Mouse (Mus musculus) forebrain, embryonic 15.5 days (tissue): ENCODE measurements around the gene Apba2. TPM values are rescaled to one million over a fixed set of nuclear protein-coding genes. Genes with fewer than 3 reads are reported as not detected.

ENCODE experiments used
- ATAC-seq: fragments of 200-750 bp; cut with Nextera tagmentation; replicated peaks from 2 replicates; pipeline ENCODE4 v1.8.0; 2017; ENCODE audit warnings: mild to moderate bottlenecking, moderate TSS enrichment, moderate library complexity
- H3K27ac ChIP-seq: fragments of 300-500 bp; sonication (generic); replicated peaks from 2 replicates; pipeline ENCODE4 v1.5.1; 2015; ENCODE audit warnings: mild to moderate bottlenecking, inconsistent platforms
- H3K27me3 ChIP-seq: fragments of 300-500 bp; sonication (generic); 2 replicates; pipeline ENCODE4 v1.6.1; 2015; ENCODE audit warnings: inconsistent platforms
- H3K36me3 ChIP-seq: fragments of 300-500 bp; sonication (generic); 2 replicates; pipeline ENCODE4 v1.6.1; 2015; ENCODE audit warnings: mild to moderate bottlenecking, inconsistent platforms
- H3K4me1 ChIP-seq: fragments of 300-500 bp; sonication (generic); 2 replicates; pipeline ENCODE4 v1.6.1; 2015; ENCODE audit warnings: inconsistent platforms
- H3K4me2 ChIP-seq: fragments of 300-500 bp; sonication (generic); replicated peaks from 2 replicates; pipeline ENCODE4 v1.6.1; 2015; ENCODE audit warnings: mild to moderate bottlenecking, inconsistent platforms
- H3K4me3 ChIP-seq: fragments of 300-500 bp; sonication (generic); 2 replicates; pipeline ENCODE4 v1.5.1; 2015; ENCODE audit warnings: mild to moderate bottlenecking, inconsistent platforms
- H3K9ac ChIP-seq: fragments of 300-500 bp; sonication (generic); replicated peaks from 2 replicates; pipeline ENCODE4 v1.6.1; 2015; ENCODE audit warnings: mild to moderate bottlenecking, inconsistent platforms
- H3K9me3 ChIP-seq: fragments of 300-500 bp; sonication (generic); 2 replicates; pipeline ENCODE4 v1.6.1; 2016; ENCODE audit warnings: inconsistent platforms
- WGBS: fragments of 180-500 bp; shearing (Covaris S2); methylation state at CpG from one replicate; pipeline ENCODE4 v1.1.7; 2015; ENCODE audit warnings: mixed read lengths; 5-methylcytosine and 5-hydroxymethylcytosine counted together
- polyA plus RNA-seq: library from polyadenylated mRNA; unstranded; fragments of >200 nt; fragmentation: Nextera tagmentation; extraction: Ambion mirVana; gene quantifications from 2 replicates; pipeline ENCODE4 v1.2.1, GENCODE M21; 2015

The Apba2 gene
- polyA plus RNA-seq, 1 experiment from 2014 or later, result 159 TPM

GRCm38 (mm10) chr7:64754161-64754560 lies 252.7 kb downstream of the Apba2 start:
- Histone ChIP-seq H3K4me1 (no peaks in the 10 kb centered on the region), H3K4me3 (no peak overlapping the region), H3K27ac (no peak overlapping the region), H3K9ac (no peak overlapping the region), H3K36me3 (peaks cover 8% of the 10 kb centered on the region; the same call in 1 of the 2 replicates), H3K4me2 (no peak overlapping the region), H3K27me3 (no peaks in the 10 kb centered on the region), H3K9me3 (no peaks in the 10 kb centered on the region)
- no peak for ATAC-seq
- WGBS, result 86% methylated on average over 7 of the region's 7 CpGs

GRCm38 (mm10) chr7:64755141-64755540 lies 253.6 kb downstream of the Apba2 start:
- no peak overlapping the region for H3K27ac ChIP-seq
- 90% methylated on average over 7 of the region's 7 CpGs for WGBS
- no peak for ATAC-seq

GRCm38 (mm10) chr7:64765595-64765994 lies 264.1 kb downstream of the Apba2 start:
- Histone ChIP-seq H3K4me3 (no peak overlapping the region), H3K9ac (no peak overlapping the region), H3K36me3 (no peaks in the 10 kb centered on the region), H3K27me3 (no peaks in the 10 kb centered on the region), H3K27ac (no peak overlapping the region), H3K4me1 (no peaks in the 10 kb centered on the region), H3K9me3 (no peaks in the 10 kb centered on the region), H3K4me2 (no peak overlapping the region)
- ATAC-seq, result no peak
- 86% methylated on average over 3 of the region's 3 CpGs for WGBS

More at GRCm38 (mm10) chr7:64755141-64755540, 253.6 kb downstream of the Apba2 start:
- Histone ChIP-seq H3K36me3 (peaks cover 8% of the 10 kb centered on the region; the same call in 1 of the 2 replicates), H3K4me1 (no peaks in the 10 kb centered on the region), H3K4me2 (no peak overlapping the region), H3K4me3 (no peak overlapping the region), H3K9ac (no peak overlapping the region), H3K9me3 (no peaks in the 10 kb centered on the region), H3K27me3 (no peaks in the 10 kb centered on the region)

GRCm38 (mm10) chr7:64769768-64770167 lies 268.3 kb downstream of the Apba2 start:
- Histone ChIP-seq H3K27ac (no peak overlapping the region), H3K4me3 (no peak overlapping the region), H3K36me3 (no peaks in the 10 kb centered on the region), H3K9me3 (no peaks in the 10 kb centered on the region), H3K27me3 (no peaks in the 10 kb centered on the region), H3K4me1 (no peaks in the 10 kb centered on the region), H3K4me2 (no peak overlapping the region), H3K9ac (no peak overlapping the region)
- WGBS, result 60% methylated on average over 7 of the region's 7 CpGs
- ATAC-seq, result peak; percentile 21; the same call in 1 of the 2 replicates

DNA sequence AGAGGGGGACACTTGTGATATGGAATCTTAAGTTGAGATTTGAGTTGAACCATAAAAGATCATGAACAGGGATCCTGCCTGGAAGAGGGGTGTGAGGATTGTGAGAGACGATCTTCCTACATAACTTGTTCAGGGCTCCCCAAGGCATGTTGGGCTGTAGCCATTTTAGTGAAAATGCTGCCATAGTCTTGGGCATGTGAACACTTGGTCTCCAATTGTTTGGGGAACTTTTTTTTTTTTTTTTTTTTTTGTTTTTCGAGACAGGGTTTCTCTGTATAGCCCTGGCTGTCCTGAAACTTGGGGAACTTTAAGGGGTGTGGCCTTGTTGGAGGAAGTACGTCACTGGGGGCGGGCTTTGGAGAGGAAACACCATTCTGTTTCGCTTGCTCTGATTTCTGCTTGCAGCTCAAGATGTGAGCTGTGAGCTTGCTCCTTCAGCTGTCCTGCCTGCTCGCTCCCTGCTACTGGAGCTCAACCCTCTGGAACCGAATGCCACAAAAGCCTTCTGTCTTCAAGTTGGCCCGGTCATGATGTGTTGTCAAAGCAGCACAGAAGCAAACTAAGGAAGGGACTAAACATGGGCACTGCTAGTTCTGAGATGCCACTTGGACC lies 269.4 kb downstream of the Apba2 start:
- no peak for ATAC-seq

DNA sequence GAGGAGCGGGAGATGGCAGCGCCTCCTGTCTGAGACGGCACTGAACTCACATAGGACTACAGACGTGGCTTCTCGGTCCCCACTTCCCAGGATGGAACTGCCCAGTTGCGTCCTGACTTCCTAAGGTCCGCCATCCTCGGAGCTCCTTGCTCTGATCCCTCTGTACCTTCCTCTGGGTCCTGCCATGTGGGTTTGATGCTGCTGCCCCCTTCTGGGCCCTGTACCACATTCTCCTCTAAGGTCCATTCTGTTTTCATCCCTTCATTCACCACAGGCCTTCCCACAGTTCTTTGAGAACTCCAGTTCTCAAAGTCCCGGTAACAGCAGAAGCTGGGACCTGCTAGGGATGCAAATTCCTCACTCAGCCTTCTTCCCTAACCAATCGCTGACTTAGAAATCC lies 272.0 kb downstream of the Apba2 start:
- Histone ChIP-seq H3K4me1 (no peaks in the 10 kb centered on the region), H3K4me3 (no peak overlapping the region), H3K4me2 (no peak overlapping the region), H3K27me3 (no peaks in the 10 kb centered on the region), H3K36me3 (no peaks in the 10 kb centered on the region), H3K9ac (no peak overlapping the region), H3K27ac (no peak overlapping the region), H3K9me3 (no peaks in the 10 kb centered on the region)
- 37% methylated on average over 10 of the region's 10 CpGs for WGBS
- ATAC-seq, result no peak

More for the DNA sequence above, 269.4 kb downstream of the Apba2 start:
- no peaks in the 10 kb centered on the region for H3K27me3 ChIP-seq
- H3K36me3 ChIP-seq, result no peaks in the 10 kb centered on the region
- H3K4me2 ChIP-seq, result no peak overlapping the region
- H3K4me3 ChIP-seq, result no peak overlapping the region
- H3K9me3 ChIP-seq, result no peaks in the 10 kb centered on the region
- no peak overlapping the region for H3K9ac ChIP-seq
- H3K27ac ChIP-seq, result no peak overlapping the region
- no peaks in the 10 kb centered on the region for H3K4me1 ChIP-seq
- WGBS, result 74% methylated on average over 8 of the region's 8 CpGs

DNA sequence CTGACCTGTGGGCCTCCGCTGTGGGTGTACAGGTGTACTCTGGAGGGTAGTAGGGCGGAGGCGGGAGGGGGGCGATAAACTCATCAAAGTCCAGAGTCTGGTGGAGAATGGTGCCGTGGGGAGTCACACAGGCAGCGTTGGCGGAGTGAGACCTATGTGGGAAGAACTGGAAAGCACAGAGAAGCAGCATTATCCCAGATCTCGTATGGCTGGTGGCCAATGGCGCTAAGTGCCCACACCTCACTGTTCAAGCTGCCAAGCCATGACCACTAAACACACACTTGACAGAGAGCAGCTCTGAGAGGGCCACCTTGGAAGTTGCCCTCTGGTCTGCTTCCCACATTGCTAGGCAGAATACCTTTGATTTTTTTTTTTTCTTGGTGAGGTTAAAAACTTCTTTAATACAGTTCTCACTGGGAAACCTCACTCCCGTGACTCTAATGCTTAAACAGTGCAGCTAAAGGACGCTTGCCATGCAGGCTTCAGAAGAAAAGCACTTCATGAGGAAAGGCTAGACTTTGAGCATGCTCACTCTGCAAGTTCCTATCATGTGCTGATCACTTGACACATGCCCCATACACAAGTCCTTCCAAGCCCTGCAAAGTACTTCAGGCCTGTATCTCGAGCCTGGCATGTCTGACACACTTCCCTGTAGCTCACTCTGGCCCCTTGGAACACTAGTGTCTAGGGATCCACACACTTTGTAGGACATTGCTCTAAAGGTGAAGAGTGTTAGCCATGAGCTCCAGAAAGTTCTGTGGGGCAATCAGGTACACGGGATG lies 275.4 kb downstream of the Apba2 start:
- H3K4me2 ChIP-seq, result no peak overlapping the region
- no peaks in the 10 kb centered on the region for H3K27me3 ChIP-seq
- WGBS, result 84% methylated on average over 13 of the region's 13 CpGs
- no peak overlapping the region for H3K9ac ChIP-seq
- ATAC-seq, result no peak
- no peaks in the 10 kb centered on the region for H3K9me3 ChIP-seq
- H3K36me3 ChIP-seq, result no peaks in the 10 kb centered on the region
- no peak overlapping the region for H3K27ac ChIP-seq
- no peak overlapping the region for H3K4me3 ChIP-seq
- peaks cover 12% of the 10 kb centered on the region for H3K4me1 ChIP-seq

GRCm38 (mm10) chr7:64779501-64779900 lies 278.0 kb downstream of the Apba2 start:
- Histone ChIP-seq H3K9ac (no peak overlapping the region), H3K36me3 (no peaks in the 10 kb centered on the region), H3K4me1 (peaks cover 12% of the 10 kb centered on the region), H3K4me2 (no peak overlapping the region), H3K4me3 (no peak overlapping the region), H3K27ac (no peak overlapping the region), H3K27me3 (no peaks in the 10 kb centered on the region), H3K9me3 (no peaks in the 10 kb centered on the region)
- 57% methylated on average over 4 of the region's 4 CpGs for WGBS
- ATAC-seq, result no peak

- Histone ChIP-seq H3K4me3 (no peak overlapping the region), H3K27me3 (no peaks in the 10 kb centered on the region), H3K4me1 (peaks cover 12% of the 10 kb centered on the region), H3K36me3 (no peaks in the 10 kb centered on the region), H3K4me2 (no peak overlapping the region), H3K9ac (no peak overlapping the region), H3K27ac (no peak overlapping the region), H3K9me3 (no peaks in the 10 kb centered on the region)
- ATAC-seq, result no peak
- WGBS, result 21% methylated on average over 3 of the region's 3 CpGs
These were observed 283.5 kb downstream of the Apba2 start for GRCm38 (mm10) chr7:64785040-64785439.

GRCm38 (mm10) chr7:64791145-64791544 lies 289.6 kb downstream of the Apba2 start:
- WGBS, result 80% methylated on average over 9 of the region's 9 CpGs
- ATAC-seq, result no peak
- no peaks in the 10 kb centered on the region for H3K4me1 ChIP-seq
- no peak overlapping the region for H3K4me2 ChIP-seq
- no peaks in the 10 kb centered on the region for H3K9me3 ChIP-seq
- no peaks in the 10 kb centered on the region for H3K36me3 ChIP-seq
- no peaks in the 10 kb centered on the region for H3K27me3 ChIP-seq
- H3K27ac ChIP-seq, result no peak overlapping the region
- no peak overlapping the region for H3K4me3 ChIP-seq
- H3K9ac ChIP-seq, result no peak overlapping the region

GRCm38 (mm10) chr7:64792031-64792430 lies 290.5 kb downstream of the Apba2 start:
- Histone ChIP-seq H3K9me3 (no peaks in the 10 kb centered on the region), H3K9ac (no peak overlapping the region), H3K4me2 (no peak overlapping the region), H3K27ac (no peak overlapping the region), H3K36me3 (no peaks in the 10 kb centered on the region), H3K4me1 (no peaks in the 10 kb centered on the region), H3K4me3 (no peak overlapping the region), H3K27me3 (no peaks in the 10 kb centered on the region)
- ATAC-seq, result no peak
- WGBS, result 67% methylated on average over 8 of the region's 8 CpGs

DNA sequence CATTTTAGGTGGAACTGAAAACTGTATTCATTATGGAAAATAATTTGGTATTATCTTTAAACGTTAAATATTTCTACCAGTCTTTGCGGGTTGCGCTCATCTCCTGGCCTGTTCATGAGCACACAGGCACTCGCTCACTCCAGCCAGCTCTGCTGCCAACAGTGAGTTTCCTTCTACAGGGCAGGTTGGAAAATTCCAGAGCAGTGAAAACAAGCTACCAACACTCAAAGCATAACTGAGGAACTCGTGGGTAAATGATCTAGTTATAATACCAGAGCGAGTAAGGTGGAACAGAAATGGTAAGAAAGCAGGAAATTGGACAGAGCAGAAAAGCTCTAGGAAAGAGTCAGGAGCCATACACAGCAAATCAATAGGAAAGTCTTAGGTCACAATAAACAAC lies 294.0 kb downstream of the Apba2 start:
- Histone ChIP-seq H3K4me3 (no peak overlapping the region), H3K4me2 (no peak overlapping the region), H3K27ac (no peak overlapping the region), H3K4me1 (no peaks in the 10 kb centered on the region), H3K9ac (no peak overlapping the region), H3K9me3 (no peaks in the 10 kb centered on the region), H3K27me3 (no peaks in the 10 kb centered on the region), H3K36me3 (no peaks in the 10 kb centered on the region)
- no peak for ATAC-seq
- 81% methylated on average over 6 of the region's 6 CpGs for WGBS
